Mouse (Mus musculus) large intestine, adult 2 months (tissue): ENCODE data around the gene Foxg1. TPM values are rescaled to one million over a fixed set of nuclear protein-coding genes. Genes with fewer than 3 reads are reported as not detected.

Experiments used
- DNase-seq: peaks from one replicate; pipeline ENCODE4 v3.0.0-alpha.2; 2012; ENCODE audit warnings: low read depth, low spot score
- WGBS: fragments of 180-500 bp; shearing (Covaris S2); methylation state at CpG from one replicate; pipeline ENCODE4 v1.1.7; 2018; 5-methylcytosine and 5-hydroxymethylcytosine counted together
- polyA plus RNA-seq: library from polyadenylated mRNA; depleted of rRNA; stranded (reverse); fragments of >200 nt; gene quantifications from 2 replicates; pipeline ENCODE4 v1.2.3, GENCODE M21; 2012

The Foxg1 gene
- polyA plus RNA-seq, 1 experiment: not detected

- WGBS: 5% methylated on average over 75 of the region's 75 CpGs
- DNase-seq: no peak
These were observed 2.6 kb downstream of the Foxg1 start, which contains the start of gene Gm43517 for GRCm38 (mm10) chr12:49384876-49385630. Gm43517 (plus strand) TSS chr12:49385174.

- no peak for DNase-seq
- 7% methylated on average over 23 of the region's 23 CpGs for WGBS
These were observed 3.2 kb downstream of the Foxg1 start for GRCm38 (mm10) chr12:49385631-49385990.

GRCm38 (mm10) chr12:49386081-49386805, 3.8 kb downstream of the Foxg1 start:
- WGBS: 16% methylated on average over 10 of the region's 10 CpGs
- no peak for DNase-seq

- no peak for DNase-seq
- WGBS: 11% methylated on average over 2 of the region's 2 CpGs
These were observed 5.6 kb downstream of the Foxg1 start for GRCm38 (mm10) chr12:49387856-49388598.

- no peak for DNase-seq
- WGBS: 6% methylated on average over 5 of the region's 5 CpGs
These were observed 7.2 kb downstream of the Foxg1 start for GRCm38 (mm10) chr12:49389666-49390065.

GRCm38 (mm10) chr12:49390257-49390656, 7.8 kb downstream of the Foxg1 start:
- DNase-seq: no peak
- WGBS: 4% methylated on average over 13 of the region's 13 CpGs

- 4% methylated on average over 9 of the region's 9 CpGs for WGBS
- no peak for DNase-seq
These were observed 8.5 kb downstream of the Foxg1 start for GRCm38 (mm10) chr12:49390926-49391304.

GRCm38 (mm10) chr12:49391305-49392040, 9.0 kb downstream of the Foxg1 start:
- WGBS: 3% methylated on average over 42 of the region's 42 CpGs
- DNase-seq: no peak

GRCm38 (mm10) chr12:49392041-49392390, 9.6 kb downstream of the Foxg1 start:
- DNase-seq: no peak
- 4% methylated on average over 10 of the region's 10 CpGs for WGBS

- 5% methylated on average over 5 of the region's 5 CpGs for WGBS
These were observed 10.4 kb downstream of the Foxg1 start for GRCm38 (mm10) chr12:49392876-49393275.

GRCm38 (mm10) chr12:49393639-49394038, 11.2 kb downstream of the Foxg1 start:
- 17% methylated on average over 3 of the region's 3 CpGs for WGBS
- DNase-seq: no peak

More at GRCm38 (mm10) chr12:49392876-49393275, 10.4 kb downstream of the Foxg1 start:
- DNase-seq: no peak

- 2% methylated on average over 1 of the region's 1 CpGs for WGBS
- DNase-seq: no peak
These were observed 11.7 kb downstream of the Foxg1 start for GRCm38 (mm10) chr12:49394181-49394580.

GRCm38 (mm10) chr12:49394836-49395235, 12.4 kb downstream of the Foxg1 start:
- WGBS: 3% methylated on average over 17 of the region's 17 CpGs
- no peak for DNase-seq

GRCm38 (mm10) chr12:49395969-49396368, 13.5 kb downstream of the Foxg1 start:
- no peak for DNase-seq
- WGBS: 17% methylated on average over 2 of the region's 2 CpGs

- DNase-seq: no peak
- WGBS: 33% methylated on average over 1 of the region's 1 CpGs
These were observed 14.3 kb downstream of the Foxg1 start for GRCm38 (mm10) chr12:49396776-49397175.

- 20% methylated on average over 4 of the region's 4 CpGs for WGBS
- no peak for DNase-seq
These were observed 15.1 kb downstream of the Foxg1 start for GRCm38 (mm10) chr12:49397443-49398162.

- no peak for DNase-seq
These were observed 15.7 kb downstream of the Foxg1 start for GRCm38 (mm10) chr12:49398163-49398540.

- DNase-seq: no peak
- 23% methylated on average over 3 of the region's 3 CpGs for WGBS
These were observed 16.2 kb downstream of the Foxg1 start for GRCm38 (mm10) chr12:49398636-49399035.

GRCm38 (mm10) chr12:49399611-49400010, 17.2 kb downstream of the Foxg1 start:
- WGBS: 6% methylated on average over 1 of the region's 1 CpGs
- no peak for DNase-seq
